Mouse (Mus musculus) T-cell, adult 2 months (primary cell): ENCODE data around the gene Cklf.
"Not testable (repeated sequence)": the region's sequence is repeated elsewhere in the genome, so short reads cannot be mapped to it uniquely, and the experiment has no call there.

Source experiments
- DNase-seq: peaks from one replicate; pipeline ENCODE4 v3.0.0; 2022; ENCODE audit warnings: low spot score

Gene Cklf

GRCm38 (mm10) chr8:104264271-104264935 lies 13.7 kb downstream of the Cklf start:
- DNase-seq: not testable (repeated sequence)

- DNase-seq: no peak
Observed at GRCm38 (mm10) chr8:104268368-104268767, 17.7 kb downstream of the Cklf start.

GRCm38 (mm10) chr8:104268937-104269440 lies 18.3 kb downstream of the Cklf start:
- DNase-seq: no peak

GRCm38 (mm10) chr8:104293081-104293480 lies 42.4 kb downstream of the Cklf start, which contains the start of gene Cmtm2a:
Cmtm2a (minus strand) TSS chr8:104293181.
- not testable (repeated sequence) for DNase-seq

- DNase-seq: no peak
Observed at GRCm38 (mm10) chr8:104294396-104294795, 43.7 kb downstream of the Cklf start.

- DNase-seq: not testable (repeated sequence)
Observed at GRCm38 (mm10) chr8:104301577-104301976, 50.9 kb downstream of the Cklf start.

- DNase-seq: not testable (repeated sequence)
Observed at GRCm38 (mm10) chr8:104302536-104302935, 51.9 kb downstream of the Cklf start.

- no peak for DNase-seq
Observed at GRCm38 (mm10) chr8:104304962-104305361, 54.3 kb downstream of the Cklf start.

- not testable (repeated sequence) for DNase-seq
Observed at GRCm38 (mm10) chr8:104308341-104308740, 57.7 kb downstream of the Cklf start.

GRCm38 (mm10) chr8:104309441-104310155 lies 58.9 kb downstream of the Cklf start, which contains the start of the genes Gm45711 and Cmtm1:
Gm45711 (minus strand) TSS chr8:104310081.
Cmtm1 (minus strand) TSS chr8:104310145.
- not testable (repeated sequence) for DNase-seq

GRCm38 (mm10) chr8:104312023-104312422 lies 61.4 kb downstream of the Cklf start:
- not testable (repeated sequence) for DNase-seq

GRCm38 (mm10) chr8:104313311-104313710 lies 62.6 kb downstream of the Cklf start:
- DNase-seq: no peak
